Mouse (Mus musculus): ENCODE data around the gene Lctl. TPM values are rescaled to one million over a fixed set of nuclear protein-coding genes. Genes with fewer than 3 reads are reported as not detected.
"Not testable (repeated sequence)": the region's sequence is repeated elsewhere in the genome, so short reads cannot be mapped to it uniquely, and the experiment has no call there.

Gene Lctl
- total RNA-seq, 1 experiment = 2.3 TPM

GRCm38 (mm10) chr9:64160471-64160870 is 43.5 kb downstream of the Lctl start:
- no peaks in the 10 kb centered on the region for H3K4me1 ChIP-seq (ENCODE audit: control insufficient read depth in 2 of 2, insufficient read depth in 2 of 2, low read length in 2 of 2, poor library complexity in 1 of 2)
- H3K9ac ChIP-seq (ENCODE audit: insufficient read depth, low read depth, low read length, poor library complexity, severe bottlenecking) = no peak overlapping the region
- no peak overlapping the region for H3K27ac ChIP-seq (ENCODE audit: insufficient read depth, low read depth, low read length, poor library complexity, severe bottlenecking)
- H3K36me3 ChIP-seq (ENCODE audit: control insufficient read depth, insufficient read depth, low read length, poor library complexity, severe bottlenecking) = peaks cover 36% of the 10 kb centered on the region
- H3K9me3 ChIP-seq (ENCODE audit: control insufficient read depth, insufficient read depth, low read depth, low read length) = no peaks in the 10 kb centered on the region
- H3K4me3 ChIP-seq (ENCODE audit: insufficient read depth in 1 of 2, low read depth in 1 of 2, low read length in 2 of 2, poor library complexity in 1 of 2, severe bottlenecking in 1 of 2) = no peak overlapping the region
- in situ Hi-C loops (cut with MboI; ENCODE audit: low sequenced_read_pairs in 2 of 2, unreplicated experiment in 2 of 2) = no loop called here
- no peak for TF ChIP-seq MAFK (IDR thresholded peaks at IDR 0.05; ENCODE audit: insufficient read depth, low read depth, low read length)
- no peak for TF ChIP-seq HCFC1 (IDR thresholded peaks at IDR 0.05; ENCODE audit: borderline replicate concordance, insufficient read depth, low read length)
- no peak for TF ChIP-seq ZNF384 (IDR thresholded peaks at IDR 0.05; ENCODE audit: low read depth, low read length)
- TF ChIP-seq ZC3H11A (IDR thresholded peaks at IDR 0.05; ENCODE audit: borderline replicate concordance, low read depth, low read length) = no peak
- no peak for TF ChIP-seq CHD2 (IDR thresholded peaks at IDR 0.05; ENCODE audit: low read depth, low read length)
- DNase-seq (ENCODE audit: low read depth, low spot score) = no peak

- H3K4me3 ChIP-seq (ENCODE audit: insufficient read depth in 1 of 2, low read depth in 1 of 2, low read length in 2 of 2, poor library complexity in 1 of 2, severe bottlenecking in 1 of 2); in situ Hi-C loops (cut with MboI; ENCODE audit: low sequenced_read_pairs in 2 of 2, unreplicated experiment in 2 of 2); H3K9ac ChIP-seq (ENCODE audit: insufficient read depth, low read depth, low read length, poor library complexity, severe bottlenecking); H3K27ac ChIP-seq (ENCODE audit: insufficient read depth, low read depth, low read length, poor library complexity, severe bottlenecking); H3K36me3 ChIP-seq (ENCODE audit: control insufficient read depth, insufficient read depth, low read length, poor library complexity, severe bottlenecking); H3K4me1 ChIP-seq (ENCODE audit: control insufficient read depth in 2 of 2, insufficient read depth in 2 of 2, low read length in 2 of 2, poor library complexity in 1 of 2); H3K9me3 ChIP-seq (ENCODE audit: control insufficient read depth, insufficient read depth, low read depth, low read length); DNase-seq (ENCODE audit: low read depth, low spot score): not testable (repeated sequence)
These were observed 53.0 kb downstream of the Lctl start for GRCm38 (mm10) chr9:64169967-64170366.

GRCm38 (mm10) chr9:64172145-64172815 is 55.3 kb downstream of the Lctl start:
- peak overlapping the region; percentile 83 to 93 for H3K4me3 ChIP-seq (ENCODE audit: insufficient read depth in 1 of 2, low read depth in 1 of 2, low read length in 2 of 2, poor library complexity in 1 of 2, severe bottlenecking in 1 of 2)
- in situ Hi-C loops (cut with MboI; ENCODE audit: low sequenced_read_pairs in 2 of 2, unreplicated experiment in 2 of 2) = no loop called here
- peak overlapping the region; percentile 97 for H3K9ac ChIP-seq (ENCODE audit: insufficient read depth, low read depth, low read length, poor library complexity, severe bottlenecking)
- TF ChIP-seq MAFK (IDR thresholded peaks at IDR 0.05; ENCODE audit: insufficient read depth, low read depth, low read length) = no peak
- TF ChIP-seq CHD2 (IDR thresholded peaks at IDR 0.05; ENCODE audit: low read depth, low read length) = no peak
- no peak for TF ChIP-seq ZNF384 (IDR thresholded peaks at IDR 0.05; ENCODE audit: low read depth, low read length)
- TF ChIP-seq HCFC1 (IDR thresholded peaks at IDR 0.05; ENCODE audit: borderline replicate concordance, insufficient read depth, low read length) = no peak
- TF ChIP-seq ZC3H11A (IDR thresholded peaks at IDR 0.05; ENCODE audit: borderline replicate concordance, low read depth, low read length) = no peak
- peaks cover 0 to 2% of the 10 kb centered on the region in 2 experiments; a peak in 2 of 4 replicates for H3K4me1 ChIP-seq (ENCODE audit: control insufficient read depth in 2 of 2, insufficient read depth in 2 of 2, low read length in 2 of 2, poor library complexity in 1 of 2)
- DNase-seq (ENCODE audit: low read depth, low spot score) = no peak
- H3K27ac ChIP-seq (ENCODE audit: insufficient read depth, low read depth, low read length, poor library complexity, severe bottlenecking) = peak overlapping the region; percentile 83
- H3K9me3 ChIP-seq (ENCODE audit: control insufficient read depth, insufficient read depth, low read depth, low read length) = no peaks in the 10 kb centered on the region
- H3K36me3 ChIP-seq (ENCODE audit: control insufficient read depth, insufficient read depth, low read length, poor library complexity, severe bottlenecking) = peaks cover 30% of the 10 kb centered on the region

GRCm38 (mm10) chr9:64172816-64173665 is 56.1 kb downstream of the Lctl start, which contains the start of the genes Zwilch and Rpl4:
Gene Zwilch (minus strand): TSS chr9:64173104.
Gene Rpl4 (plus strand): TSS chr9:64173375.
- Histone ChIP-seq H3K9ac (ENCODE audit: insufficient read depth, low read depth, low read length, poor library complexity, severe bottlenecking) (peak within 1 kb of the TSS; percentile 100), H3K4me1 (ENCODE audit: control insufficient read depth in 2 of 2, insufficient read depth in 2 of 2, low read length in 2 of 2, poor library complexity in 1 of 2) (peaks cover 0 to 2% of the 10 kb centered on the region in 2 experiments; a peak in 2 of 4 replicates), H3K9me3 (ENCODE audit: control insufficient read depth, insufficient read depth, low read depth, low read length) (no peaks in the 10 kb centered on the region), H3K27ac (ENCODE audit: insufficient read depth, low read depth, low read length, poor library complexity, severe bottlenecking) (peak within 1 kb of the TSS; percentile 99), H3K36me3 (ENCODE audit: control insufficient read depth, insufficient read depth, low read length, poor library complexity, severe bottlenecking) (peaks cover 35% of the 10 kb centered on the region), H3K4me3 (ENCODE audit: insufficient read depth in 1 of 2, low read depth in 1 of 2, low read length in 2 of 2, poor library complexity in 1 of 2, severe bottlenecking in 1 of 2) (peak within 1 kb of the TSS; percentile 83 to 100)
- peak; percentile 100 for TF ChIP-seq CHD2 (IDR thresholded peaks at IDR 0.05; ENCODE audit: low read depth, low read length)
- no peak for TF ChIP-seq MAFK (IDR thresholded peaks at IDR 0.05; ENCODE audit: insufficient read depth, low read depth, low read length)
- TF ChIP-seq ZNF384 (IDR thresholded peaks at IDR 0.05; ENCODE audit: low read depth, low read length) = no peak
- peak; percentile 58; the same call in 1 of the 2 replicates for TF ChIP-seq HCFC1 (IDR thresholded peaks at IDR 0.05; ENCODE audit: borderline replicate concordance, insufficient read depth, low read length)
- no peak for TF ChIP-seq ZC3H11A (IDR thresholded peaks at IDR 0.05; ENCODE audit: borderline replicate concordance, low read depth, low read length)
- DNase-seq (ENCODE audit: low read depth, low spot score) = peak; percentile 82
- in situ Hi-C loops (cut with MboI; ENCODE audit: low sequenced_read_pairs in 2 of 2, unreplicated experiment in 2 of 2) = no loop called here
